Mouse (Mus musculus): ENCODE results near the gene Foxc2. TPM values are rescaled to one million over a fixed set of nuclear protein-coding genes. Genes with fewer than 3 reads are reported as not detected.

Gene Foxc2
- polyA plus RNA-seq, 1 experiment from 2014 or later = 42.5 TPM

GRCm38 (mm10) chr8:121119635-121120455, 3.9 kb downstream of the Foxc2 start:
- H3K4me3 ChIP-seq (replicated peaks; ENCODE audit: low read depth, low read length) = peak overlapping the region; percentile 86
- TF ChIP-seq CTCF (IDR thresholded peaks at IDR 0.05; ENCODE audit: low read depth) = no peak
- ATAC-seq (replicated peaks; ENCODE audit: low FRiP score, low read depth) (no peak), DNase-seq (ENCODE audit: low spot score) (peak; percentile 53)
- peaks cover 14% of the 10 kb centered on the region for H3K4me1 ChIP-seq (replicated peaks; ENCODE audit: insufficient read depth, low read length)
- H3K36me3 ChIP-seq (ENCODE audit: insufficient read depth, low read length) = peaks cover 17% of the 10 kb centered on the region
- peak overlapping the region; percentile 71 for H3K4me2 ChIP-seq (ENCODE audit: low read length)
- H3K27me3 ChIP-seq (ENCODE audit: insufficient read depth, low read length) = peaks cover 5% of the 10 kb centered on the region
- WGBS = 17% methylated on average over 12 of the region's 12 CpGs
- H3K9me3 ChIP-seq (replicated peaks; ENCODE audit: low read length) = no peaks in the 10 kb centered on the region
- peak overlapping the region; percentile 63 for H3K27ac ChIP-seq
- peak overlapping the region; percentile 94 for H3K9ac ChIP-seq (ENCODE audit: low read depth, low read length)

DNA sequence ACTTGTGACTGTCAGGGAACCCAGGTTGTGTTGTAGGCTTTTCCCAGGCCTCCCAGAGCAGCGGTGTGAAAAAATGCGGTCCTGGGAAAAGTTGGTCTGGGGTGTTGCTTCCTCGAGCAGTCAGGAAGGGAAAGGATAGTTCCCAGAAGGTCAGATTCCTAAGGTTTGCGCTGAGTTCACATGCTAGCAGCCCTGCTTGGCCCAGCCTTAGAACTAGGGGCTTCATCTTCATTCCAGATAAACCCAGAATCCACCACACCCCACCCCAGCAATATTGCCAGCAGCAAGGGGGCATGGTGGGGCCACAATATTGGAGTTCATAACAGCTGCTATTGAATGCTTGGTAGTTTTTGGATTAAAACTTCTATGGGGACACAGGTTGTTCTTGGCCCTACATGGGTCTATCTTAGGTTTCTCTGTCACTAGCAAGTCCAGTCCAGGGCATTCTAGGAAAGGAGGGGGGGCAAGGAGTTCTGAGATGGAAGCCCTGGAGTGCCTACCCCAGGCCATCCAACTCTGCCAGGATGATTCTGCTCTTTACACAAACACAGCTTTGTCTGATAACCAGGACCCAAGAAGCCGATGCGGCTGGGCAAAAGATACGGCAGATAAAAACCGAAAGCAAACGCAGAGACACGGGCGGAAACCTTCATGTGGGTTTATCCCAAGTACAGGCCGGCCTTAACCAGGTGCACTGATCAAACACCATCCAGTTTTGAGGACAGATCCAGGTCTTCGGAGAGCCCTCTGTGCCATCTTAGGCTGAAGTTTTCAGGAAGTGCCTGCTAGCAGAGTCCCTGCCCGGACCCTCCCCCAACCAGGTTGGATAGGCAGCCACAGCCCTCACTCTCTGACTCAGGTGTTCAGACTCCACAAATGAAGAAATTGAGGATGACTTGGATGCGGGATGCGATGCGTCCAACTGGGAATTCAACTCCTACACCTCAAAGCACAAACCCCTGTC, 4.8 kb downstream of the Foxc2 start:
- Histone ChIP-seq H3K4me2 (ENCODE audit: low read length) (peak overlapping the region; percentile 71), H3K27ac (peak overlapping the region; percentile 63; the same call in 1 of the 2 replicates), H3K9me3 (replicated peaks; ENCODE audit: low read length) (no peaks in the 10 kb centered on the region), H3K36me3 (ENCODE audit: insufficient read depth, low read length) (peaks cover 17% of the 10 kb centered on the region), H3K4me1 (replicated peaks; ENCODE audit: insufficient read depth, low read length) (peaks cover 17% of the 10 kb centered on the region), H3K9ac (ENCODE audit: low read depth, low read length) (peak overlapping the region; percentile 94), H3K27me3 (ENCODE audit: insufficient read depth, low read length) (peaks cover 8% of the 10 kb centered on the region), H3K4me3 (replicated peaks; ENCODE audit: low read depth, low read length) (peak overlapping the region; percentile 86)
- TF ChIP-seq CTCF (IDR thresholded peaks at IDR 0.05; ENCODE audit: low read depth) = no peak
- 22% methylated on average over 17 of the region's 17 CpGs for WGBS
- ATAC-seq (replicated peaks; ENCODE audit: low FRiP score, low read depth) = no peak
- DNase-seq (ENCODE audit: low spot score) = peak; percentile 61

- peaks cover 20% of the 10 kb centered on the region for H3K4me1 ChIP-seq (replicated peaks; ENCODE audit: insufficient read depth, low read length)
- H3K9me3 ChIP-seq (replicated peaks; ENCODE audit: low read length) = no peaks in the 10 kb centered on the region
- H3K4me3 ChIP-seq (replicated peaks; ENCODE audit: low read depth, low read length) = peak overlapping the region; percentile 86
- peaks cover 17% of the 10 kb centered on the region for H3K36me3 ChIP-seq (ENCODE audit: insufficient read depth, low read length)
- H3K27ac ChIP-seq = 0 out of 2 replicates have a peak overlapping the region, but pooled peaks have one; percentile 63
- DNase-seq (ENCODE audit: low spot score) (no peak), ATAC-seq (replicated peaks; ENCODE audit: low FRiP score, low read depth) (no peak)
- peak overlapping the region; percentile 42; the same call in 1 of the 2 replicates for H3K9ac ChIP-seq (ENCODE audit: low read depth, low read length)
- H3K4me2 ChIP-seq (ENCODE audit: low read length) = peak overlapping the region; percentile 71
- 37% methylated on average over 8 of the region's 8 CpGs for WGBS
- TF ChIP-seq CTCF (IDR thresholded peaks at IDR 0.05; ENCODE audit: low read depth) = no peak
- H3K27me3 ChIP-seq (ENCODE audit: insufficient read depth, low read length) = peaks cover 8% of the 10 kb centered on the region
These were observed 5.7 kb downstream of the Foxc2 start for GRCm38 (mm10) chr8:121121704-121122103.

- Histone ChIP-seq H3K4me2 (ENCODE audit: low read length) (peak overlapping the region; percentile 71), H3K36me3 (ENCODE audit: insufficient read depth, low read length) (peaks cover 15% of the 10 kb centered on the region), H3K9ac (ENCODE audit: low read depth, low read length) (peak overlapping the region; percentile 42), H3K4me3 (replicated peaks; ENCODE audit: low read depth, low read length) (0 out of 2 replicates have a peak overlapping the region, but pooled peaks have one; percentile 86), H3K27ac (no peak overlapping the region), H3K4me1 (replicated peaks; ENCODE audit: insufficient read depth, low read length) (peaks cover 20% of the 10 kb centered on the region), H3K27me3 (ENCODE audit: insufficient read depth, low read length) (peaks cover 8% of the 10 kb centered on the region), H3K9me3 (replicated peaks; ENCODE audit: low read length) (no peaks in the 10 kb centered on the region)
- 36% methylated on average over 7 of the region's 7 CpGs for WGBS
- no peak for DNase-seq (ENCODE audit: low spot score)
- no peak for TF ChIP-seq CTCF (IDR thresholded peaks at IDR 0.05; ENCODE audit: low read depth)
- no peak for ATAC-seq (replicated peaks; ENCODE audit: low FRiP score, low read depth)
These were observed 6.4 kb downstream of the Foxc2 start for GRCm38 (mm10) chr8:121122368-121122767.

- Histone ChIP-seq H3K27me3 (ENCODE audit: insufficient read depth, low read length) (peaks cover 12% of the 10 kb centered on the region), H3K4me1 (replicated peaks; ENCODE audit: insufficient read depth, low read length) (peaks cover 24% of the 10 kb centered on the region), H3K4me3 (replicated peaks; ENCODE audit: low read depth, low read length) (no peak overlapping the region), H3K9me3 (replicated peaks; ENCODE audit: low read length) (no peaks in the 10 kb centered on the region), H3K4me2 (ENCODE audit: low read length) (peak overlapping the region; percentile 71; the same call in 1 of the 2 replicates), H3K27ac (no peak overlapping the region), H3K9ac (ENCODE audit: low read depth, low read length) (no peak overlapping the region), H3K36me3 (ENCODE audit: insufficient read depth, low read length) (peaks cover 10% of the 10 kb centered on the region; the same call in 1 of the 2 replicates)
- no peak for DNase-seq (ENCODE audit: low spot score)
- 91% methylated on average over 2 of the region's 2 CpGs for WGBS
- ATAC-seq (replicated peaks; ENCODE audit: low FRiP score, low read depth) = no peak
- TF ChIP-seq CTCF (IDR thresholded peaks at IDR 0.05; ENCODE audit: low read depth) = no peak
These were observed 7.1 kb downstream of the Foxc2 start for GRCm38 (mm10) chr8:121123113-121123512.
